Mouse (Mus musculus) erythroblast, embryonic 14.5 days (primary cell): ENCODE data around the gene Zfp109. TPM values are rescaled to one million over a fixed set of nuclear protein-coding genes. Genes with fewer than 3 reads are reported as not detected.
A peak's percentile ranks its signal among the peaks of the same experiment; 100 is the strongest.

Experiments used
- H3K27me3 ChIP-seq: 2 replicates; pipeline ENCODE4 v1.6.1; 2012; ENCODE audit warnings: inconsistent platforms; ENCODE audit not compliant: control insufficient read depth
- H3K36me3 ChIP-seq: 2 replicates; pipeline ENCODE4 v1.6.1; 2012; ENCODE audit warnings: mild to moderate bottlenecking, inconsistent platforms; ENCODE audit not compliant: control insufficient read depth
- H3K4me1 ChIP-seq: 2 replicates; pipeline ENCODE4 v1.6.1; 2012; ENCODE audit warnings: inconsistent platforms; ENCODE audit not compliant: control insufficient read depth
- H3K4me3 ChIP-seq: replicated peaks from 2 replicates; pipeline ENCODE3; 2012; ENCODE audit warnings: moderate library complexity, mild to moderate bottlenecking, inconsistent platforms
- H3K9me3 ChIP-seq: 2 replicates; pipeline ENCODE4 v1.6.1; 2012; ENCODE audit warnings: low read length, inconsistent platforms, mixed read lengths; ENCODE audit not compliant: control insufficient read depth
- GATA1 ChIP-seq: IDR thresholded peaks from 2 replicates; pipeline ENCODE4 v1.6.1; 2012; ENCODE audit warnings: low read length, inconsistent platforms, mixed read lengths
- TAL1 ChIP-seq: IDR thresholded peaks from 3 replicates; pipeline ENCODE4 v1.6.1; 2012; ENCODE audit warnings: low read length, inconsistent platforms, mixed read lengths
- polyA plus RNA-seq: library from polyadenylated mRNA; stranded (reverse); fragments of >175 nt; gene quantifications from 2 replicates; pipeline ENCODE4 v1.2.3, GENCODE M21; 2012

The Zfp109 gene
- polyA plus RNA-seq, 1 experiment: not detected

DNA sequence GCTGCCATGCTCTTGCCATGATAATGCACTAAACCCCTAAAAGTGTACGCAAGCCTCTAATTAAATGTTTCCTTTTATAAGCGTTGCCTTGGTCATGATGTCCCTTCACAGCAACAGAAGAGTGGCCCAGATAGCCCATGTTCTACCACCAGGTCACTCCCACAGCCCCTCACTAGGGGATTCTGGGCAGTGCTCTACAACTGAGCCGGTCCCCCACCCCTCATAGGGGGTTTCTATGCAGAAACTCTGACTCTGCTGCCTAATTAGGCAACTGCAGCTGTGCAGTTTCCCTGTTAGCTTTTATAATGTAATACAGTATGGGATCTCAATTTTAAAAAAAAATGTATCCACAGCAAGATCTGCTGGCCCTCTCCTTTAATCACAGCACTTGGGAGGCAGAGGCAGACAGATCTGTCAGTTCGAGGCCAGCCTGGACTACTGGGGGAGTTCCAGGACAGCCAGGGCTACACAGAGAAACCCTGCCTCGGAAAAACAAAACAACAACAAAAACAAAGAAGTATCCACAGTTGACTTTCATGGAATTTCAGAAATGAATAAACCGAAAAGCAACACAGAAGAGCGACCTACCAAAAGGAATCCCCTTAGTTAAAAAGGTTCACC, 32.4 kb upstream of the Zfp109 start:
- peak overlapping the region; percentile 61 for H3K4me3 ChIP-seq
- peaks cover 3% of the 10 kb centered on the region; the same call in 1 of the 2 replicates for H3K36me3 ChIP-seq
- peaks cover 4% of the 10 kb centered on the region for H3K4me1 ChIP-seq
- H3K27me3 ChIP-seq: no peaks in the 10 kb centered on the region
- no peaks in the 10 kb centered on the region for H3K9me3 ChIP-seq
- TF ChIP-seq GATA1 (no peak), TAL1 (no peak)

DNA sequence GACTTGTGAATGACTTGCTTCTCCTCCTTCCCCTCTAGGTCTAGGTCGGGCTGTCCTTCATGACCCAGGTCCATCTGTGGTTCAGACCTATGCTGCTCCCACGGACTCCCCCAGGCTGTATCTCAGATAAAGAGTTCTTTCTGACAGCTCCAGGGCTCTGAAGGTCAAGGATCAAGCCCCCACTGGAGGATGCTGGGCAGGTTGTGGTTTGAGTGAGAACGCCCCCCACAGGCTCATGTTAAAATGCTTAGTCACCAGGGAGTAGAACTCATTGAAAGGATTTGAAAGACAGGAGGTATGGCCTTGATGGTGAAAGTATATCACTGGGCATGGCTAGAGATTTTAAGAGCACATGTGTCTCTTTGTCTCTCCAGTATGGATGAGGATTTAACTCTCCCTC, 31.9 kb upstream of the Zfp109 start:
- Histone ChIP-seq H3K9me3 (no peaks in the 10 kb centered on the region), H3K4me3 (no peak overlapping the region), H3K4me1 (peaks cover 4% of the 10 kb centered on the region), H3K36me3 (no peaks in the 10 kb centered on the region; the same call in 1 of the 2 replicates), H3K27me3 (no peaks in the 10 kb centered on the region)
- TF ChIP-seq TAL1: no peak
- no peak for TF ChIP-seq GATA1

- H3K4me3 ChIP-seq: no peak overlapping the region
- H3K4me1 ChIP-seq: peaks cover 4% of the 10 kb centered on the region
- no peaks in the 10 kb centered on the region for H3K36me3 ChIP-seq
- TF ChIP-seq TAL1 (no peak), GATA1 (no peak)
- H3K27me3 ChIP-seq: no peaks in the 10 kb centered on the region
- no peaks in the 10 kb centered on the region for H3K9me3 ChIP-seq
Observed at GRCm38 (mm10) chr7:24268176-24269155, 31.1 kb upstream of the Zfp109 start.

- Histone ChIP-seq H3K27me3 (no peaks in the 10 kb centered on the region), H3K9me3 (no peaks in the 10 kb centered on the region), H3K4me1 (no peaks in the 10 kb centered on the region), H3K36me3 (no peaks in the 10 kb centered on the region), H3K4me3 (no peak overlapping the region)
- TF ChIP-seq GATA1 (no peak), TAL1 (no peak)
Observed at GRCm38 (mm10) chr7:24260000-24260312, 22.6 kb upstream of the Zfp109 start.

DNA sequence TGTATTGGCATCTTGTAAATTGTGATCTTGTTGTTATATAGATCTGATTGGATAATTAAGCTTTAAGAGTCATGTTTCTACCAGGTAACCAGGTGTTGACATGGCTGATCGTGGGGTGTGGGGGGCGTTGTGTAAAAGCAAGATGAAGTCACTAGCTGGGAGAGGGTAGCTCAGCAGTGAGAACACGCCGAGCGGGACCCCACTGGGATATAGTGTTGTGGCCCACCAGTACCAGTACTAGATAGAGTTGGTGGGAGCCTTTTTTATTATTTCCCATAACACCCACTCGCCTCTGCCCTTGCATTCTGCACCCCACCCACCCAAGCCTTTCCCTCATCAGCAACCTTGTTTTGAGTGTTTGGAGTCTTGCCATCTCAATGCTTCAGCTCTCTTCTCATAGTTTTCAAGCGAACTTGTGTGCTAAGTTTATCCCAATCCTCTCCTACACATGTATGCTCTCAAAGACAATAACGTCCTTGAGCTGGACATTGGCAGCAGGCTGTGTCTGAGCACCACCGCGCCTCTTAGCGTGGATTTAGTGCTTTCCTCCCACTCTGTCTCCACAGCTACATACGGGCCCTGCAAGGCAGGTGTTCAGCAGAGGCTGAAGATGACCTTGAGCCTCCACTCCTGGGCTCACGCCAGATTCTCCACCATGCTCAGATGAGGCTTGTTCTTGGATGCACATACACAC, 22.1 kb upstream of the Zfp109 start:
- Histone ChIP-seq H3K9me3 (no peaks in the 10 kb centered on the region), H3K4me1 (peaks cover 5% of the 10 kb centered on the region), H3K4me3 (no peak overlapping the region), H3K27me3 (no peaks in the 10 kb centered on the region), H3K36me3 (no peaks in the 10 kb centered on the region)
- TF ChIP-seq GATA1 (no peak), TAL1 (no peak)

- no peaks in the 10 kb centered on the region for H3K36me3 ChIP-seq
- no peaks in the 10 kb centered on the region for H3K9me3 ChIP-seq
- TF ChIP-seq TAL1: no peak
- no peak for TF ChIP-seq GATA1
- peaks cover 9% of the 10 kb centered on the region for H3K4me1 ChIP-seq
- peak within 1 kb of the TSS; percentile 50 for H3K4me3 ChIP-seq
- H3K27me3 ChIP-seq: no peaks in the 10 kb centered on the region
Observed at GRCm38 (mm10) chr7:24254633-24255474, 17.5 kb upstream of the Zfp109 start, which contains the start of gene Zfp108. Gene Zfp108, plus strand, starts transcription at chr7:24254794.

GRCm38 (mm10) chr7:24253779-24254615, 16.6 kb upstream of the Zfp109 start:
- Histone ChIP-seq H3K4me3 (peak overlapping the region; percentile 50), H3K36me3 (no peaks in the 10 kb centered on the region), H3K27me3 (no peaks in the 10 kb centered on the region)

More at GRCm38 (mm10) chr7:24253779-24254615, 16.6 kb upstream of the Zfp109 start:
- TF ChIP-seq TAL1 (no peak), GATA1 (no peak)
- H3K4me1 ChIP-seq: peaks cover 9% of the 10 kb centered on the region
- no peaks in the 10 kb centered on the region for H3K9me3 ChIP-seq
